Mouse (Mus musculus): Measurements from ENCODE around the gene Dennd4a. TPM values are rescaled to one million over a fixed set of nuclear protein-coding genes. Genes with fewer than 3 reads are reported as not detected.

The Dennd4a gene
- polyA plus RNA-seq, 1 experiment from 2014 or later: 3.9 TPM

DNA sequence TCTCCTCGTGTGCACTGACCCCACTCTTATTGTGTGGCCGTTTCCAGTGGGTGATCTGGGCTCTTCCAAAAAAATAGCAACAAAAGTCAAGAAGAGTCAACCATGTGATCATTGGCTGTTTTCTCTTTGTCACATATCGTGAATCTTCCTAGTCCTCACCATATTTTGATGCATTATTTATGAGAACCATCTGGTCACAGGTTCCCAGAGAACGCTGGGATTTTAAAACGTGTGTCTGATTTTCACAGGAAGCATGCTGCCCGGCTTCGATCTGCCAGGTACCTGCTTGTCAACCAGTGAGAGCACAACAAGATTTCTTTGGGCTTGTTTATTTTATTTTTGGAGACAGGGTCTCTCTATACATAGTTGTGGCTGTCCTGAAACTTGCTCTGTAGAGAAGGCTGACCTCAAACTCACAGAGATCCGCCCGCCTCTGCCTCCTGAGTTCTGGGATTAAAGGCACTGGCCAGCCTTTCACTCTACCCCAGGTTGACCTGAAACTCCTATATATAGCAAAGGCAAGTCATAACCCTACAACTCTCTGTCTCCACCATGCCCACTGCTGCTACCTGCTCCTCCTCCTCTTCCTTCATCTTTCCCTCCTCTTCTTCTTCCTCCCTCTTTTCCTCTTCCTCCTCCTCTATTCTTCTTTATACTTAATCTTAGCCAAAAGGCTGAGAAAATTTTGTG lies 24.8 kb upstream of the Dennd4a start:
- H3K9me3 ChIP-seq (ENCODE audit: control insufficient read depth, low read length): no peaks in the 10 kb centered on the region
- no peak for ATAC-seq
- no peak overlapping the region for H3K9ac ChIP-seq (ENCODE audit: low read depth, low read length)
- H3K27ac ChIP-seq (ENCODE audit: low read length): no peak overlapping the region
- H3K4me2 ChIP-seq (ENCODE audit: low read depth, low read length): no peak overlapping the region
- no peak overlapping the region for H3K4me3 ChIP-seq (ENCODE audit: low read length)
- H3K36me3 ChIP-seq (ENCODE audit: control insufficient read depth, insufficient read depth, low read length): no peaks in the 10 kb centered on the region
- no peaks in the 10 kb centered on the region for H3K4me1 ChIP-seq (ENCODE audit: control insufficient read depth, insufficient read depth, low read length)
- H3K27me3 ChIP-seq (replicated peaks; ENCODE audit: control insufficient read depth, insufficient read depth, low read length): no peaks in the 10 kb centered on the region
- 79% methylated on average over 9 of the region's 9 CpGs for WGBS

DNA sequence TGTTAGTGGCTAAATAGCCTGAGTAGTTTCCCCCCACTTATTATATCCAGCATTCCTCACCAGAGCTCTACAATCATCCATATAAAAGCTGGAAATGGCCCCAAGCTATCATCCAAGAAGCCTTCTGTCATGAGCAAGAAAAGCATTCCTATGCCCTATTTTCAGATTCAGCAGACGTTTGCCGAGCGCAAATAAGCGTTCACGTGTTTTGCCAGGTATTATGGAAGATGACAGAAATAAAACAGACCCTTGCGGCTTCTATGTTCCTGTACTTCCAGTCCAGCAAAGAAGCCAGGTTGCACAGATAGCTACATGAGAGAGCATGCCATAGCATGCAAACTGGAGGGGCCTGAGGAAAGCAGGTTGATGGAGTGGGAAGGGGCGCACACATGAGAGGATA lies 23.1 kb upstream of the Dennd4a start:
- H3K9ac ChIP-seq (ENCODE audit: low read depth, low read length): no peak overlapping the region
- no peak overlapping the region for H3K4me3 ChIP-seq (ENCODE audit: low read length)
- H3K9me3 ChIP-seq (ENCODE audit: control insufficient read depth, low read length): no peaks in the 10 kb centered on the region
- no peak overlapping the region for H3K4me2 ChIP-seq (ENCODE audit: low read depth, low read length)
- ATAC-seq: no peak
- no peaks in the 10 kb centered on the region for H3K27me3 ChIP-seq (replicated peaks; ENCODE audit: control insufficient read depth, insufficient read depth, low read length)
- 76% methylated on average over 7 of the region's 7 CpGs for WGBS
- no peaks in the 10 kb centered on the region for H3K4me1 ChIP-seq (ENCODE audit: control insufficient read depth, insufficient read depth, low read length)
- H3K27ac ChIP-seq (ENCODE audit: low read length): no peak overlapping the region
- H3K36me3 ChIP-seq (ENCODE audit: control insufficient read depth, insufficient read depth, low read length): no peaks in the 10 kb centered on the region

GRCm38 (mm10) chr9:64789341-64789761 lies 21.8 kb upstream of the Dennd4a start:
- H3K4me2 ChIP-seq (ENCODE audit: low read depth, low read length): no peak overlapping the region
- H3K4me1 ChIP-seq (ENCODE audit: control insufficient read depth, insufficient read depth, low read length): no peaks in the 10 kb centered on the region
- H3K27me3 ChIP-seq (replicated peaks; ENCODE audit: control insufficient read depth, insufficient read depth, low read length): no peaks in the 10 kb centered on the region
- no peak overlapping the region for H3K9ac ChIP-seq (ENCODE audit: low read depth, low read length)
- H3K9me3 ChIP-seq (ENCODE audit: control insufficient read depth, low read length): no peaks in the 10 kb centered on the region
- no peak overlapping the region for H3K4me3 ChIP-seq (ENCODE audit: low read length)
- WGBS: 62% methylated on average over 13 of the region's 13 CpGs
- no peak overlapping the region for H3K27ac ChIP-seq (ENCODE audit: low read length)
- no peaks in the 10 kb centered on the region for H3K36me3 ChIP-seq (ENCODE audit: control insufficient read depth, insufficient read depth, low read length)
- no peak for ATAC-seq

GRCm38 (mm10) chr9:64789887-64790400 lies 21.2 kb upstream of the Dennd4a start:
- Histone ChIP-seq H3K4me3 (ENCODE audit: low read length) (no peak overlapping the region), H3K27me3 (replicated peaks; ENCODE audit: control insufficient read depth, insufficient read depth, low read length) (no peaks in the 10 kb centered on the region), H3K9me3 (ENCODE audit: control insufficient read depth, low read length) (no peaks in the 10 kb centered on the region), H3K4me1 (ENCODE audit: control insufficient read depth, insufficient read depth, low read length) (no peaks in the 10 kb centered on the region), H3K9ac (ENCODE audit: low read depth, low read length) (no peak overlapping the region), H3K27ac (ENCODE audit: low read length) (no peak overlapping the region), H3K4me2 (ENCODE audit: low read depth, low read length) (no peak overlapping the region), H3K36me3 (ENCODE audit: control insufficient read depth, insufficient read depth, low read length) (no peaks in the 10 kb centered on the region)
- no peak for ATAC-seq
- WGBS: 79% methylated on average over 10 of the region's 10 CpGs

GRCm38 (mm10) chr9:64790673-64791660 lies 20.2 kb upstream of the Dennd4a start:
- Histone ChIP-seq H3K9ac (ENCODE audit: low read depth, low read length) (no peak overlapping the region), H3K36me3 (ENCODE audit: control insufficient read depth, insufficient read depth, low read length) (no peaks in the 10 kb centered on the region), H3K27ac (ENCODE audit: low read length) (no peak overlapping the region), H3K9me3 (ENCODE audit: control insufficient read depth, low read length) (no peaks in the 10 kb centered on the region), H3K27me3 (replicated peaks; ENCODE audit: control insufficient read depth, insufficient read depth, low read length) (no peaks in the 10 kb centered on the region), H3K4me1 (ENCODE audit: control insufficient read depth, insufficient read depth, low read length) (no peaks in the 10 kb centered on the region), H3K4me3 (ENCODE audit: low read length) (no peak overlapping the region), H3K4me2 (ENCODE audit: low read depth, low read length) (no peak overlapping the region)
- no peak for ATAC-seq
- WGBS: 85% methylated on average over 7 of the region's 7 CpGs

GRCm38 (mm10) chr9:64791676-64792075 lies 19.5 kb upstream of the Dennd4a start:
- Histone ChIP-seq H3K4me2 (ENCODE audit: low read depth, low read length) (no peak overlapping the region), H3K9ac (ENCODE audit: low read depth, low read length) (no peak overlapping the region), H3K4me1 (ENCODE audit: control insufficient read depth, insufficient read depth, low read length) (no peaks in the 10 kb centered on the region), H3K27me3 (replicated peaks; ENCODE audit: control insufficient read depth, insufficient read depth, low read length) (no peaks in the 10 kb centered on the region), H3K27ac (ENCODE audit: low read length) (peak overlapping the region; percentile 21; the same call in 1 of the 2 replicates), H3K9me3 (ENCODE audit: control insufficient read depth, low read length) (no peaks in the 10 kb centered on the region), H3K36me3 (ENCODE audit: control insufficient read depth, insufficient read depth, low read length) (no peaks in the 10 kb centered on the region), H3K4me3 (ENCODE audit: low read length) (no peak overlapping the region)
- 54% methylated on average over 1 of the region's 1 CpGs for WGBS
- no peak for ATAC-seq

- Histone ChIP-seq H3K9ac (ENCODE audit: low read depth, low read length) (no peak overlapping the region), H3K27ac (ENCODE audit: low read length) (no peak overlapping the region), H3K27me3 (replicated peaks; ENCODE audit: control insufficient read depth, insufficient read depth, low read length) (no peaks in the 10 kb centered on the region), H3K4me2 (ENCODE audit: low read depth, low read length) (no peak overlapping the region), H3K4me3 (ENCODE audit: low read length) (no peak overlapping the region), H3K4me1 (ENCODE audit: control insufficient read depth, insufficient read depth, low read length) (no peaks in the 10 kb centered on the region), H3K36me3 (ENCODE audit: control insufficient read depth, insufficient read depth, low read length) (no peaks in the 10 kb centered on the region), H3K9me3 (ENCODE audit: control insufficient read depth, low read length) (no peaks in the 10 kb centered on the region)
- ATAC-seq: peak; percentile 64; the same call in 1 of the 2 replicates
- WGBS: 60% methylated on average over 10 of the region's 10 CpGs
Measured at GRCm38 (mm10) chr9:64792379-64793274, 18.5 kb upstream of the Dennd4a start.

DNA sequence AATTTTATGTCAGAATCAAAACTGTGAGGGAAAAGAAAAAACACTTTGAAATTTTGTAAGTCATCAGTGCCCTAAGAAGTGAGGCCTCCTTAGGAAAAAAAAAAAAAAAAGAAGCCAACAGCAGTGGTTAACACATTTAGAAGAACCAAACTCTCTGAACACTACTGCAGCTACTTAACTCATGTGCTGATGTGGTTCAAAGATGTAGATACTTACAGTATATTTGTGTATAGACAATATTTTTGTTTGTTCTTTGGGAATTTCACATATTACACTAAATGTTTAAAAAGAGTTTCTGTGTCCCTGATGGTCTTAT lies 17.9 kb upstream of the Dennd4a start:
- no peak overlapping the region for H3K9ac ChIP-seq (ENCODE audit: low read depth, low read length)
- no peaks in the 10 kb centered on the region for H3K4me1 ChIP-seq (ENCODE audit: control insufficient read depth, insufficient read depth, low read length)
- no peaks in the 10 kb centered on the region for H3K9me3 ChIP-seq (ENCODE audit: control insufficient read depth, low read length)
- H3K4me3 ChIP-seq (ENCODE audit: low read length): no peak overlapping the region
- H3K27me3 ChIP-seq (replicated peaks; ENCODE audit: control insufficient read depth, insufficient read depth, low read length): no peaks in the 10 kb centered on the region
- H3K36me3 ChIP-seq (ENCODE audit: control insufficient read depth, insufficient read depth, low read length): no peaks in the 10 kb centered on the region
- H3K4me2 ChIP-seq (ENCODE audit: low read depth, low read length): no peak overlapping the region
- no peak for ATAC-seq
- no peak overlapping the region for H3K27ac ChIP-seq (ENCODE audit: low read length)

GRCm38 (mm10) chr9:64793794-64794193 lies 17.3 kb upstream of the Dennd4a start:
- no peak for ATAC-seq
- Histone ChIP-seq H3K4me2 (ENCODE audit: low read depth, low read length) (no peak overlapping the region), H3K27me3 (replicated peaks; ENCODE audit: control insufficient read depth, insufficient read depth, low read length) (no peaks in the 10 kb centered on the region), H3K9ac (ENCODE audit: low read depth, low read length) (no peak overlapping the region), H3K4me3 (ENCODE audit: low read length) (no peak overlapping the region), H3K9me3 (ENCODE audit: control insufficient read depth, low read length) (no peaks in the 10 kb centered on the region), H3K36me3 (ENCODE audit: control insufficient read depth, insufficient read depth, low read length) (no peaks in the 10 kb centered on the region), H3K27ac (ENCODE audit: low read length) (no peak overlapping the region), H3K4me1 (ENCODE audit: control insufficient read depth, insufficient read depth, low read length) (no peaks in the 10 kb centered on the region)
- WGBS: 60% methylated on average over 3 of the region's 3 CpGs

All from intestine, embryonic 16.5 days (tissue).